Mouse (Mus musculus) adrenal gland, adult 8-10 months (tissue): Measurements from ENCODE around the gene H1foo. TPM values are rescaled to one million over a fixed set of nuclear protein-coding genes. Genes with fewer than 3 reads are reported as not detected.

ENCODE experiments used
- DNase-seq: peaks from one replicate; pipeline ENCODE4 v3.0.0; 2022
- total RNA-seq, 4 experiments: library from RNA; stranded (reverse); gene quantifications; 2 replicates each; pipeline ENCODE4 v1.2.4; 2022

Gene H1foo
- total RNA-seq, 4 experiments from 2014 or later = 0.40 TPM; not detected in 3

DNA sequence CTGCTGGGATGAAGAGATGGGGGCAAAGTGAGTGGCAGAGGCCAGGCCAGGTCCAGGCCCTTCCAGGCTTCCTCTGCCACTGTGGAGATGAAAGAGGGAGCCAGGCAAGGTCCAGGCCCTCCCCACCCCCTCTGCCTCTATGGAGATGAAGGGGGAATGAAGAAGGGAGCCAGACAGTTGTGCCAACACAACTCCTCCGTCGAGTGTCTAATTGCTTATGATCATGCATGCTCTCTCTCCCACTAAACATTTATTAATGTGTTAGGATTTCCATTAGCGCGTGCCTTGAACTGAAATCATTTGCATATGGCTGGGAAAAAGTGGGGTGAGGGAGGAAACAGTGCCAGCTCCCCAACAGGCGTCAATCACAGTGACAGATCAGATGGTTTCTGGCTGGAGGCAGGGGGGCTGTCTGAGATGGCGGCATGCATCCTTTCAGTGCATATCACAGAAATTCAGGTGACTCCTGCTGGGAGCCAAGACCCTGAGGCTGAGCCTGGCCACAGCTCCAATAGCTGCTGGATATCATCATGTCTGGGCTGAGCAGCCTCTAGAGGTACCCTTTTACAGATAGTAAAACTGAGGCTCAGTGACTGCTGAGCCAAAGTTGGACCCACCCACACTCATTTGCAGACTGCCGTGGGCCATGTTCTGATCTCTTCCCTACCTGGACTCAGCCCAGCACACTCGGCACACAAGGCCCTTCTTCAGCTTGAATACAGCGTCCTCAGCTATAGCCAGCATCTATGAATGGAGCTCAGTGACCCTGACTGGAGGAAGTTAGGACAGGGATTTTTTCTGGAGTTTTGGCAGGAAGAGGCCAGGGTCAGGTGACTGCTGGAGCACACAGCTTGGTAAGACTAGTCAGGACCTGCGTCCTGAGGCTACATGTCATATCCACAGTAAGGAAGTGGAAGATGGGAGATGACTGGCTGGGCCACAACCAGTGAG lies 17.2 kb upstream of the H1foo start:
- peak; percentile 55 for DNase-seq

GRCm38 (mm10) chr6:115930018-115930417 lies 14.7 kb upstream of the H1foo start:
- no peak for DNase-seq

- DNase-seq = no peak
Observed at GRCm38 (mm10) chr6:115931639-115932038, 13.1 kb upstream of the H1foo start, which contains the start of gene Rho. Rho (plus strand) TSS chr6:115931748.

DNA sequence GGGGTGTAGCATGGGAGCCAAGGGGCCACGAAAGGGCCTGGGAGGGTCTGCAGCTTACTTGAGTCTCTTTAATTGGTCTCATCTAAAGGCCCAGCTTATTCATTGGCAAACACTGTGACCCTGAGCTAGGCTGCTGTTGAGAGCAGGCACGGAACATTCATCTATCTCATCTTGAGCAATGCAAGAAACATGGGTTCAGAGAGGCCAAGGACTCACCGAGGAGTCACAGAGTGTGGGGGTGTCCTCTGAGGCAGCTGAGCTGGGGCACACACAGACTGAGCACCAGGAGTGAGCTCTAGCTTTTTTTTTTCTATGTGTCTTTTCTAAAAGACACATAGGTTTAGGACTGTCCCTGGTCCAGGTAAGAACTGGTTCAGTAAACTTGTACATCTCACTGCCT lies 12.3 kb upstream of the H1foo start:
- peak; percentile 87 for DNase-seq

DNA sequence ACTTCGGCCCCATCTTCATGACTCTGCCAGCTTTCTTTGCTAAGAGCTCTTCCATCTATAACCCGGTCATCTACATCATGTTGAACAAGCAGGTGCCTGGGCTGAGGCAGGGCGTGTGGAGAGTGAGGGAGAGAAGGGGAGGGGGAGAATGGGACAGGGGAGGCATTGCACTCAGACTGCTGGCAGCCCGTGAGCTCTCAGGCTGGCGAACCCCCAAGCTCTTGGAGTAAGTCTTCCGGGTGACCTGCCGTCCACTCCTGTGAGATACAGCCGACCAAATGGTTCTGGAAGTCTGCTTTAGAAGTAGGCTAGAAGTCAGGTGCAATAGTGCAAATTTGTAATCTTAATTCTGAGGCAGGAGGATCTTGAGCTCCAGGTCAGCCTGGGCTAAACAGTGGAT lies 9.2 kb upstream of the H1foo start:
- DNase-seq = no peak

GRCm38 (mm10) chr6:115938011-115938410 lies 6.7 kb upstream of the H1foo start:
- no peak for DNase-seq

GRCm38 (mm10) chr6:115938798-115939197 lies 5.9 kb upstream of the H1foo start:
- DNase-seq = no peak

DNA sequence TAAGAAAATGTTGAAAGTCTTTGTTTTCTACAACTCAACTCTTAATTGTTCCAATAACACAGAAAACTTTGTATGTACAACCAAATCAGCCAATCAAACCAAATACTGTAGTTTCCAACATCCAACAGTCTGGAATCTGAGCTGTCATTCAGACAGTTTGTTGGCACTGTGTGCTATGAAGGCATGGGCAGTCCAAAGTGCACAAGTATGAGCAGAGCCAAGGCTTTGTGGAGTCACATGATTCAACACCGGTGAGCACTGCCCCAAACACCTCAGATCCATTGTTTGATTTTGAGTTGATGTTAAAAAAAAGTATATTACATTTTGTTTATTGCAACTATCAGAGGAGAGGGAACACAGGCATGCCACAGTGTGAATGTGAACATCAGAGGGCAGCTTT lies 4.1 kb upstream of the H1foo start:
- no peak for DNase-seq

- DNase-seq = no peak
Observed at GRCm38 (mm10) chr6:115941128-115941527, 3.6 kb upstream of the H1foo start.

DNA sequence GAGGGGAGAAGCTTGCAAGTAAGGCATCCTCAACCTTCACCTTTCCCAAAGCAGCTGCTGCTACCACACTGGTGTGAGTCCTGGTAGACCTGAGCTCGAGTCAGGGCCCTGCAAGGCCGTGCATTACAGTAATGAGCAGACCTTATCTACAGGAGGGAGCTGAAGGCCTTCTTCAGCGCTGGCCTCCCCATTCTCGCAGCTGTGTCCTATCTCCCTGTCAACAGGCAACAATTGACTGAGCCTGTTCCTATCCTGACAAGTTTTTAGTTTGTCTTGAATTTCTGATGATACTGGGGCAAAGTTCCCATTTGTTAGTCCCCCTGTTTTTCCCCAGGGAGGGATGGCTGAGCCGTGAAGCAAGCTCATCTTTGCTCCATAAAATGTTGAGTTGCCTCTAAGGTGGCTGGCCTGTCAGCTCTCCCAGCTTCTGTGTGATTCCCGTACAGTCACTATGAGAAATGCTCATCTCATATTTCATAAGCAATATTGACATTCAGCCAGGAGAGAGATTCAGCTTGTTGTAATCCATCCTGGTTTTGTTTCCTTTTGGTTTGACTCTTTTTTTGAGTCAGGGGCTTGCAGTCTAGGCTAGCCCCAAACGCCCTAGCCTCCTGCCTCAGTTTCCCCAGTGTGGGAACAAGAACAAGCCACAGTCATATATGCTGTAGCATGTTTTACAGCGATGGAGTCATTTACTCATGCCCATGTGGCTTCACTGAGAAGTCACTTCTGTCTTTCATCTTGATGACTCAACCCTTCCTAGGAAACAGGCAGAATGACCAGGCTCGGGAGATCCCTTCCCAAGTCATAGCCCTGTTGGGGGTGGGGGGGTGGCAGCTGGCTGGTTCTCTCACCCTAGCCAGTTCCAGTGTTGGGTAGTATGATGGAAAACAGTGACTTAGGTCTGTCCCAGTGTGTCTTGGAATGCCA lies 975 bp upstream of the H1foo start:
- no peak for DNase-seq

DNA sequence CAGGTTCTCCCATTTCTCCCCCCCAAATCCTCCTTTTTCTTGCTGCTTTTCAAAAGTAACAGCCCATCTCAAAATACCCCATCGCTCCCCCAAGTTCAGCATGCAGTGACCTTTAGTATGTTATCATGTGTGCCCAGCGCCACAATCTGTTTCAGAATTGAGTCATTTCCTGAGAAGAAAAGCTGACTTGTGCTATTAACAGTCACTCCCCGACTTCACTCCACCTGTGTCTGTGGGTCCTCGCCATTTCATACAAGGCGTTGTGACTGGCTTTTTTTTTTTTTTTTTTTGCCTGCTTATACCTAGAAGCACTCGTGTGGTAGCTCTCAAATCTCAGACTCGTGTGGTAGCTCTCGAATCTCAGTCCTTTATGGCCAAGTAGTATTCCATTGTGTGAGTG lies 895 bp downstream of the H1foo start:
- DNase-seq = no peak

DNA sequence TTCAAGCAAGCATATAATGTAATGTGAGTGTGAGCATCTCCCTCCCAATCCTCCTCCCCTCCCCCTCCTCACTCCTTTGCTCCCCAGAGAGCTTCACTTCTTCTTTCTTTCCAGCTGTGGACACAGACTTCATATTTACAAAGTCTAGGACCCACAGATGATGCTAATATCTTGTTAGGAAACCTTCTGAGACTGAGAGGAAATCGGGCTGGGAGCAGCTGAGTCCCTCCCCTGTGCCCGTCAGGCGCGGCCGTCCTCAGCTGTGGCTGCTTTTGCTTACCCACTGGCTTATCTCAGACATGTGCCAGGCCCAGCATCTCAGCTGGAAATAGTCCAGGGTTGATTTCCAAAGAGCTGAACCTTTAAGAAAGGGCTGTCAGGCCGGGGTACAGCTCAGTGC lies 1.7 kb downstream of the H1foo start:
- no peak for DNase-seq

DNA sequence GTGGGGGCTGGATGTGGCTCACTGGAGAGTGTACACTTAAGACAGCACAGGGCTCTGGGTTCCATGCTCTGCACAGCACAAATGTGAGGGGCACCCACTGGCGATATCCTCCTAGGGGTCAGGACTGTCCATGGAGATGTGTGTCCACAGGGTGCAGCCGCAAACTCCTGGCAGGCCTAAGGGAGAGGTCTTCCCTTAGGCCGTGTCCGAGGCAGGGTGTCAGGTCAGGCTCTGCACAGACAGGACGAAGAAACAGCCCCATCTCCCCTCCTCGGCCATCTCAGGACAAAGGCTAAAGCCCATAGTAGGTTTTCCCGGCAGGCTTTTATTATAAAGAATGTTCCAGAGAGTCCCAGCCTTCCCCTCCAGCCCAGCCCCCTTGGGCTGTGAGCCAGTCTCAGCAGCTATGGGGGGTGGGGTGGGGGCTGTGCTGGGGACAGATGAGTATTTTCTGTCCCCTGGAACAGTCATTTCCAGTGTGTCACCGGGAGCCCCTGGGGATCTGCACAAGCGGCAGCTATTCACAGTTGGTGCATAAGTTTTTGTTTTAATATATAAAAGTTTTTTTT lies 9.9 kb downstream of the H1foo start:
- no peak for DNase-seq

- no peak for DNase-seq
Observed at GRCm38 (mm10) chr6:115955169-115955568, 10.4 kb downstream of the H1foo start.

- no peak for DNase-seq
Observed at GRCm38 (mm10) chr6:115955664-115956063, 10.9 kb downstream of the H1foo start.

- DNase-seq = no peak
Observed at GRCm38 (mm10) chr6:115956418-115956921, 11.7 kb downstream of the H1foo start.

- DNase-seq = no peak
Observed at GRCm38 (mm10) chr6:115956922-115957601, 12.3 kb downstream of the H1foo start.

DNA sequence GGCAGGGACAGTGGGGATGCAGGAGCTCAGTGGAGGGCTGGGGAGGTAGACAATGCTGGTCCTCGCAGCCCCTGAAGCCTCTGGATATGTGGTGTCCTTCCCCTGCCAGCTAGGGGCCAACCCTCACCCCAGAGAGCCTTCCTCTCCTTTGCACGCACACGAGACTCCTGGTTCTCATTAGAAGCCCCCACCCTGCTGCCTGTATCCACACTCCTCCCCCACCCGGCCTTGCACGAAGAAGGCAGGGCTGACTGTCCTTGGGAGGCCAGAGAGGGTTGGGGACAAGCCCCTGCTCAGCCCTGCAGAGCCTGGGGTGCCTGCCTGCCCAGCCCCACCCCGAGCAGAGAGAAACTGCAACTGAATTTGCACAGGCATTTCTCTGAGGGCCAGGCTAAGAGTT lies 12.9 kb downstream of the H1foo start:
- DNase-seq = no peak

GRCm38 (mm10) chr6:115958445-115958844 lies 13.7 kb downstream of the H1foo start:
- no peak for DNase-seq

GRCm38 (mm10) chr6:115959151-115959691 lies 14.5 kb downstream of the H1foo start:
- DNase-seq = peak; percentile 81

DNA sequence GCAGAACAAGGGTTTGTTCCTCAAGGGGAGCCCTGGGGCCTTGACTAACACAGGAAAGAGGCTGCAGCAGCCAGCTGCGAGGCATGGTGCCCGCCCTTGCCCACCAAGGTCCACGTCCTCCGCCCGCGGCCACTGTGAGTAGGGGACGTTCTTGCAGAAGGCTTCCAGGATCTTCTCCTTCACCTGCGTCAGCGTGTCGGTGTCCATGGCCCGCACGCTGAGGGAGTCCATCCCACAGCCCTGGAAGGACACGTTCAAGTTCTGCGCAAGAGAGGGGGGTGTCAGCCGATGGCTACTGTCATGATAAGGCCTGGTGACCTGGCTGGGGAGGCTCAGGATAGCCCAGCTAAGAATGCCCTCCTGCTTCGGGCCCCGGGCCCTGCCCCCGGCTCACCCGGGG lies 15.6 kb downstream of the H1foo start:
- no peak for DNase-seq

DNA sequence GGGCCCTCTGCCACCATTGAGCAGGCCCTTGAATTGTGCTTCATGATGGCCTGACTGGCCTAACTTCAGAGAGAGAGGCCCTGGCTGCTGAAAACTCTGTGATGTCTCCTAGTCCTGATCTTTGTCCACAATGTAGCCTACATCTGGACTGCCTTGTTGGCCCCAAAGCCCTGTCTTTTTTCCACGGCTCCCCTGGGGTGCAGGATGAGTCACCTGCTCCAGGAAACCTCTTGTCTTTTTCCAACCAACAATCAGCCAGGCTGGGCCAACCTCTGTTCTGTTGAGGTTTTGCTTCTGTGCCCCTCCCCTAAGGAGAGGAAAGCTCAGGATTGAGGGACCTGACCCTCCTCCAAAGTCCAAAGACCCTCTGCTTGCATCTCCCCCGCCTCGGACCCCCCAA lies 17.0 kb downstream of the H1foo start:
- DNase-seq = no peak
